Mouse (Mus musculus) ovary, adult 18-20 months (tissue): ENCODE data around the gene Prickle1.
A peak's percentile ranks its signal among the peaks of the same experiment; 100 is the strongest.

Source experiments
- DNase-seq: peaks from one replicate; pipeline ENCODE4 v3.0.0; 2022; ENCODE audit warnings: low spot score, mixed read lengths

Gene Prickle1

DNA sequence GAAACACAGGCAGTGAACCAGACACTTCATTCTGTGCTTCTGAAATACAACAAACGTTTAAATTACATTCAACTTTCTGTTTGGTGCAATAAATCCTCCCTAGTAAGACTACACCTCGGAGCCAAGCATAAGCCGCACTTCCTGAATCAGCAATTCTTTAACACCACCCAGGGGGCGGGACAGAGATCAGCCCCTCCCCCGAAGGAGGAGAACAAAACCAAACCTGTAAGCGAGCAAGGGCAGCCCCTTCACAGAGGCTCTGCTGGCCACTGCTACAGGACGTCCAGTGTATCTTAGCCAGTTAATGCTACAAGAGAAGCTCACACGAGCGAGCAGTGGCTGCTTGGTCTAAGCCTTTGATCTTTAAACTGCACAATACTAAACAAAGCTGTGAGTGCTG is 43.5 kb downstream of the Prickle1 start:
- DNase-seq, result peak; percentile 74

DNA sequence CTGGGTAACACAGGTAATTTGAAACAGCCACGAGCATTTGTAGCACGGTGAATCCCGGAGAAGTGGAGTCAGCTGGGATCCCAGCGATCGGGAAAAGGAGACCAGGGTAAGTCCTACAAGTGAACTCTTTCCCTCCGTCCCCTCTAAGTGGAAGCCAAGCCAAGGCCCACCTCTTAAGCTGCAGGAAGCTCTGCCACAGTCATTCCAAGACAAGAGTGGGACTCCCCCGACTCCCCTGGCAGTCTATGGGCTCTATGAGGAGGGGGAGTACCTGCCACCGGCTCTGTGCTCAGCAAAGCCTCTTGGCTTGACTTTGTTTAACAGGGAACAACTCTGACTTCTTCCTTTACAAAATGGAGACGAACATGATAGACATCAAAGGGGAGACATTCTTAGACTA is 47.4 kb downstream of the Prickle1 start:
- no peak for DNase-seq

DNA sequence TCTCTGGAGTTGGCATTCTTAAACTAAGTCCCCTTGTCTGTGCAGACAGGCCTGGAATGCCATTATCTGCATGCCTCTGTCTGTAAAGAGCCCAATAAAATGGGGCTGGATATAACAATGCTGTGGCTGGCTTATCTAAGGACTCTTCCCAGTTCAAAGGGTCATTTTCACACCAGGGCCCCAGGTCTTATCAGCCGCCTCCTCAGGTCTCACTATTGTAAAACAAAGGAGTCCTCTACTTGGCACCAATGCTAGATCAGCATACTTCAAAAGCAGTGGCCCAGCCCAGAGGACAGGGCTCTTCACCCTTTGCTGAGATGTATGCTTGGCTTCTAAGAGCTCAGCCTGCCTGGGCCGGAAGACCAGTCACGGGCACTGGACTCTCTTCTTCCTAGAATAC is 56.3 kb downstream of the Prickle1 start:
- no peak for DNase-seq

DNA sequence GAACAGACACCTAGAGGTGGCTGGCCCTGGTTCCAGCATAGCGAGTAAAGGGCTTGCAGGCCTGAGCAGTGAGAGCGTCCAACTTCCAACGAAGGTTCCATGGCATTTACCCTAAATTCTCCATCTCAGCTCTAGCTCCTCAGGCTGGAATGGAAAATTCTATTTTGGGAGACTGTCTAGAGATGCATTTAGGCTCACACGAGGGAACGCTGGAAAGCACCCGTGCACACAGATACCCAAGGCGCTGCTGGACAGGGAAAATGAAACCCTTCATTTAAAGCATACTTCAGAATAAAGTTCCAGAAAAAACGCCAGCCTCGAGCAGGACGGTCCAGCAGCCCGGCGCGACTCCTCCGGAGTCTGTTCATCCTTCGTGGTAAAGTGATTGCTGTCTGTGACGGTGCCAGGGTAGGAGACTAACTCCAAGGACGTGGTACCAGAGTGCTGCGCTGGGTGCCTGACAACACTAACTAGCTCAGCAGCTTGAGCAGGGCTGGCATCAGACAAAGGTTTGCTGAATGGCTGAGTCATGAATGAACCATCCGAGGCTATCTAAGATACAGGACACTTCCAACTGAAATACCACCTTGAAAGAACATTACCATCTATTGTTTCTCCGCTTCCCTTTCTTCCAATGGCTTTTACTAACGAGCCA is 57.0 kb downstream of the Prickle1 start:
- DNase-seq, result no peak

DNA sequence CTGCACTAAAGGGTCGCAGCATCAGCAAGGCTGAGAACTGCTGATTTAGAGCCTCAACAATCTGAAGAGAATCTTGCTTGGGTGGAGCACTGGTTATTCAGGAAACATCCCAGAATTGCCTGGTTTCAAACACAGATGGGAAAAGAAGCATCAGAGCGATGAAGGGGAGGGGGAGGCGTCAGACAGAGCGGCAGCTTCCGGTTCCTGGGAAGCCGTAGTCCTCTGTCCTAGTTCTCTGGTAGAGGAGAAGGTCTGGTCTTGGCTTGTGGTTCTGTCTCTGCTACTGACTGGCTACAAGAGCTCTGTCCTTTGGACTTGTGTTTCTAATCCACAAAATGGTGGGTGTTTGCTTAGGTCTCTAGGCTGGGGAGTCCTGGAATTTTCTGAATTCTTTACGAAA is 57.9 kb downstream of the Prickle1 start:
- DNase-seq, result no peak

DNA sequence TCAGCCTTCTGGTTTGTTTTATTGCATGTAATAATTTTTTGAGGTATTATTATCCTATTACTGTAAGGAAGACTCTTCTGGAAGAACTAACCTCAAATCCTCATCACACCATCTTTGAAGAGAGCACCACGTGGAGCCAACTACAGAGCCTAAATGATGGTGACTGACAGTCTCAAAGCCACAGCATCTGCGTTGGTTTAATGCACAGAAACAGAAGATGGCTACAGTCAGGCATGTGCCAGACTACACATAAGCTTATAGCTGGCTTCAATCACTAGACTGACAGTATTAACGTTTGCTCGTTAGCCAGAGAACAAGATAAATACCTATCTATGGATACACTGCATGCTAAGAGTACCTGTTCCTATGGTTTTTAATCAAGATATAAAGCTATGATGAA is 59.5 kb downstream of the Prickle1 start:
- no peak for DNase-seq

DNA sequence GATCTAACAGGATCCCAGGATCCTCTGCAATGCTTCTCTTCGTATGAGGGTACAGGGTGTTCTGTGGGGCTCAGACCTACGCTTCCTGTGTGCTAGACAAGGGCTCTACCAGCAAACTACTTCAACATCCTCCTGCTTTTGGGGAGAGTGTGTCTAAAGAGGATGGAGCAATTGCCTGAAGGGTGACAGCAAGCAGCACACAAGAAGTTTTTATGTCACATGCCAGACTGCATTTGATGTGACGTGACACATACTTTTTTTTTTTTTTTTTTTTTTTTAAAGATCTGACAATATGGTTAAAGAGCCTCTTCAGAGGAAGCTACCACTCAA is 65.0 kb downstream of the Prickle1 start:
- DNase-seq, result no peak

DNA sequence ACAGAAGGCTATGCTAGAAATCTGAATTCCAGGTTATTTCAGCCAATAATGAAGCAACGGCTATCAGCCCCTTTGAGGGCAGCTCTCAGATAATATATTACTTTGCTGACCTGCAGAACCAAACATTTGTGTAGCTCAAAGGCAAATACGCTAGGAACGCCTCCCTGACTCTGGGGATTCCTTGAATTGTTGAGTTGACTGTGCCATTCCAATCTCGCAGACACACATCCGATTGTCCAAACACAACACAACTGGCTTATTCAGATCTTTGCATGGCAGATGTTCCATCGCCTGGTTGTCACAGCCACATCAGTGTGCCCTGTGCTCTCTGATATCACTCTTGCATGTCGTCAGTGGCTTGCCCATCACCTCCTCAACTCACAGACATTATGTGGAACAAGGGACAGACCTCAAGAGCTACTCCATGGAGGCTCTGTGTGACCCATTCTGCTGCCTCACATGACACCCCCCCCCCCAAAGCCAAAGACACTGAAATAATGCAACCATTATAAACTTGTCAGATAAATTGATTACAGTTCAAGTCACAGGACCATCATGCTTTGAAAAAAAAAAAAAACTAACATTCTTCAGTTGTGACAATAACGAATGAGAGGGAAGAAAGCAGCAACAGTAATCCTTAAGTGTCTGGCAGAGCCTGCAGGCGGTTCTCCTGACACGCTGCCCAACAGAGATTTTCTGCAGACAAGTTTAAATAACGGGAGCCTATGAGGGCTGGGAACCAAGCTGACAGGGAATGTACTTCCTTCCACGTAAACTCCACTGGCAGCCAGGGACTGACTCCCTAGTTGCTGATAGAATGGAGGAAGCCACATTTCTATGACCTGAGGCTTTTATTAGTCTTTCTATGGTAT is 65.6 kb downstream of the Prickle1 start:
- no peak for DNase-seq

DNA sequence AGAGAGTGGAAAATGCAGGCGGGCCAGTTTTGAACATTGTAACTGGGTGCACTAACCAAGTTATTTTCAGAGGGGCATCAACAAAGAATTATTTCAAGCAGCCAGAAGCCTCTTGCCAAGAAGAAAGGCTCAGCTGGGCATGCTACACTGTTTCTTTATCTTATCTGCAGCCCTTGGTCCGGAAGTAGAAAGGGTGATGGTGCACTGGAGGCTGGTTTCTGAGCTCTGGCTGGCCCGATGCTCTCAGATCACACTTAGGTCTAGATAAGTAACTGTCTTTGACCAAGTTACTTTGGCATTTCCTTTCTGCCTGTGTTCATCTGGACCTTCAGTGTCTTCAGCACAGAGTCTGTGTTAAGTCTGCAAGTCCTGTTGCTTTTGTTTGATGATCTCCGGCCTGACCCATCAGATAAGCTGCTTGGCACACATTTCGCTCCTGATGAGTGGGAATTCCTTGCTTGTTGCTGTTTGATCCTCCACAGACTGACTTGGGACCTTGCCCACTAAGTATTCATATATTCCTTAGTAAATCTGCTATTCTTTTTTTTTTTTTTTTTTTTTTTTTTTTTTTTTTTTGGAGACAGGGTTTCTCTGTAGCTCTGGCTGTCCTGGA is 70.3 kb downstream of the Prickle1 start:
- DNase-seq, result no peak

DNA sequence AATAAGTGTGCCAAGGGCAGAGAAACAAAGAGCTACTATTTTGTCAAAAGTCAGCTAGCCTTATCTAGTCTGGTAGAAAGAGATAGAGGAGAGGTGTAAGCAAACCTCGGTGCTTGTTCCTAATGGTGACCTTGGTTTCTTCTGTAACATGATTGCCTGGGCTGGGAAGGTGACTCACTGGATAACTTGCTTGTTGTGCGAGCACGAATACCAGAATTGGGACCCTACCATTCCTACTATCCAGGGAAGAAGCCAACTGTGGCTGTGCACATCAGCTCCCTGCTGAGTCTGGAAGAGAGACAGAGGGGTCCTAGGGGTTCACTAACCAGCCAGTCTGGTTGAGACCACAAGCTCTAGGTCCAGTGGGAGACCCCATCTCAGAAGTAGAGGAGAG is 73.9 kb downstream of the Prickle1 start:
- DNase-seq, result no peak

DNA sequence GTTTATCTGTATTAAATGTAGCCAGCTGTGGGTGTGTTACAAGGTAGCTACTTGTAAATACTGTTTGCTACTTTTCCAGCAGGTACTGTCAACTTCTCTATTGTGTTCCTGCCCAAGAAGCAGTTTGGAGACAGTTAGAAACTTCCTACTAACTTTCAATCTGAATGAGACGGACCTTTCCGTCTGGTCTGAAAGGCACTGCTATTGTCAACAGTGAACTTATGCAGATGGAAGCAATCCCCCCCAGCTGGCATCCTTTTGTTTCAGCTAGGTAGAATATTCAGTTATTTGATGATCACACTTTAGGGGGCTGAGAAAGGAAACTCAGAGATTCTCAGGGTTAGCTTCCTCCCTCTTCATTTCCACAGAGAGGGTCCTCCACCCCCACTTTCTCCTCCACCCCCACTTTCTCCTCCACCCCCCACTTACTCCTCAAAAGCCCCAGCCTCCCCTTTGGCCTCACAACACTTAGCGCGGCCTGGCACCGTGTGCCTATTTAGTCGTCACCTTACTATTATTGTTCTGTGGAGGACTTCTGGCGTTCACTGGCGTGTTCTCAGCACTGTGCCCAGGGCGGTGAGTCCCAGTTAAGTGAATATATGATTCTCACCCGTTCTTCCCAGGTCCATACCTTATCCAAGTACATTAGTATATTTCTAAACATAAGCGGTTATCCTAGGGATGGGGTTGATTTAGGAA is 74.5 kb downstream of the Prickle1 start:
- no peak for DNase-seq

DNA sequence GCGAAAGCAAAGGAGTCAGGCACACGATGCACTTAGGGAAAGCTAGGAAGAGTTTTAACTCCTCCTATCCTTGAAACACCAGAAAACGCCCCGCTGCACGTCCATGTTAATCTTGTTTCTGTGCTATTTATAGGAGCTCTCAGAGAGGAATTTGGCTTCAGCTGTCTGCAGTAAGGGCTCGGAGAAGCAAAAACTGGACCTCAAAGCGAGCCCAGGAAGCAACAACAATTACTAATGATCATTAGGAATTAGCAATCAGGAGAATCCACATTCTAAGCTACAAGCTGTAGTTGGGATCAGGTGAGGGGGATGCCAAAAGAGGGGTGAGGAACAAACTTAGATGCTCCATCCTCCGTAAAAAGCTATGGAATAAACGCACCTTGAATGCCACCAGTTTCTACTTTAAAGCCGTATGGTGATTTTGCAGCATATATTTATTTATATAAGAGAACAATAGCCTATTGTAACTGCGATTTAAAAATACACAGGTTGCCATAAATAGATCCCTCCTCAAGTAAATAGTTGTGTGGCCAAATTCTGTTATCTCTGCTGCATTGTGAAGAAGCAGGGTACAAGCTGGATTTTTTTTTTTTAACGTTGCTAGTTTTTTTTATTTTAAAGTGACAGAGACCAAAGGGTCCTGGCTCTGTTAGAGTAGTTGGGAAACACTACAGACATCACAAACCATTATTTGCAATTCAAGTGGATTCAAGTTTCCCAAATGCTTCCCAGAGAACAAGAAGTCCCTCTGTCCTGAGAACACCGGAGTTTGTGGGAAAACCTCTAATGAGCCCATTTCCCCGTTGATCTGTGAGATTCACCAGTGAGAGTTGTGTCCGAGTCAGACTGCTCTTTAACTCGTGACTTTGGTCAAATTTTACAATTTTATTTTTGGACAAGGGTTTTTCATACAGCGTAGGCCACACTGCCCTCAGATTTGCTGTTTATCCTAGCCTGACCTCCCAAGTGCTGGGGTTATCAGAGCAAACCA is 75.6 kb downstream of the Prickle1 start:
- DNase-seq, result no peak

DNA sequence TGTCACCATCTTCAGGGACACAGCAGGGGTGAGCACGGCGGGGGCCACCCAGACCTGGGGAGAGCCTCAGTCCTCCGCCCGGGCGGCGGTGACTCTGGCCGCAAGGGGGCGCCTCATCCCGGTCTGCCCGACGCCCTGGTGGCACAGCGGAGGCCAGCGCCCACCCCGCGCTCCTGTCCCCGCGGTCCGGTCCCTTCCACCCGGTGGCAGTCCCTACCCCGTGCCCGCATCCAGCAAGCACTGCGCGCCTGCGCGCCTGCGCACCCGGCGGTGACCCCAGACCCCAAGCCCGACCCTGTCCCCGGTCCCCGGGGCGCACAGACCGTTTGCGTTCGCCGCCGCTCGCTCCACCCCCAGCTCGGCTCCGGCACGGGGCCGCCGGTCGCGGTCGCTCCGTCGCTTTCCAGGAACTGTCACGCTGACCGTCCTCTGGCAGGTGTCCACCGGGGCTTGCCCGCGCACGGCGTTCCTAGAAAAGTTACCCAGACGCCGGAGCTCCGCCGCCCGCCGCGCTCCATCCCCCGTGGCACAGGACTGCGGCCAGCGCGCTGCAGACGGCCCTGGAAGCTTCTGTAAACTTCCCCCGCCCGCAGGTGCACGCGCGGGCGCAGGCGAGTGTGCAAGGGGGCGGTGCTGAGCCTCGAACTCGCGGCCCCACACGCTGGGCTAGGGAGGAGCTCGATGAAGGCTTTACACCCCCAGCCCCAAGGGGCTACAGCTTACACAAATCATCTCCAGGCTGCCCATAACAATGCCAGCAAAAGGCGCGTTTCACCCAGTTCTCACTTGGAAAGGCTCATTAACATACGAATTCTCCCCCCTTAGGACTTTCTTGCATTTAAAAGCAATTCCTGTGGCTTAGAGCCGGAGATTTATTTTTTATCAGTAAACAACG is 76.5 kb downstream of the Prickle1 start:
- DNase-seq, result peak; percentile 66

DNA sequence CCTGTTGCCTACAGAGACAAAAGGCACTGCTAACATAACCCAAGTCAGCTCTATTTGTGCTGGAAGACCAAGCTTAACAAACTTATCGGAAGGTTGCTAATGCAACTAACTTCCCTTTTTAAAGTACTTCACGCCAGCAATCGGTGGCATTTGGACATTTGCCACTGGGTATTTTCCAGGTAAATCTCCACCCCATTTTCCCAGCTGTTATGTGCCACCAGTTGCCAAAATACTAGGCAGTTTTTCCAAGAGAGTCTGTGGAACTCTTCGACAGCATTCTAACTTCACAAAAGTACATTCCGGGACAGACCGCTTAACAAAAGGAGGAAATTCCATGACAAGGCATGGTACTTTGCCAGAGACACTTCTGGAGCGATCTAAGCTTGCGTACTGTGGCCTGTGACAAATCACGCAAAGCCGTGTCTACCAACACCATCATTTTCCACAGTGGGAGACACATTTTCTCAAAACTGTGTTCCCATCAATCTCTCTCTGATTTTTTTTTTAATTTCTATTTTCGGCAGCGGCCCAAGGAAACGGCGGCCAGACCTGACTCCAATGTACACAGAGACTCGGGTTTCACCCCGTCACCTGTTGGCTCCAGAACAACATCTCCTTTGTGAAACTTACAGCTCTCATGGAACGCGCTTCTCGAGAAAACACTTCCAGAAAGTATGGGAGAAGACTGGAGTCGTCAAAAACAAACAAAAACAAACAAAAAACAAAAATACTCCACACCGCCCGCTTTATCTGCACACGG is 77.4 kb downstream of the Prickle1 start:
- no peak for DNase-seq

DNA sequence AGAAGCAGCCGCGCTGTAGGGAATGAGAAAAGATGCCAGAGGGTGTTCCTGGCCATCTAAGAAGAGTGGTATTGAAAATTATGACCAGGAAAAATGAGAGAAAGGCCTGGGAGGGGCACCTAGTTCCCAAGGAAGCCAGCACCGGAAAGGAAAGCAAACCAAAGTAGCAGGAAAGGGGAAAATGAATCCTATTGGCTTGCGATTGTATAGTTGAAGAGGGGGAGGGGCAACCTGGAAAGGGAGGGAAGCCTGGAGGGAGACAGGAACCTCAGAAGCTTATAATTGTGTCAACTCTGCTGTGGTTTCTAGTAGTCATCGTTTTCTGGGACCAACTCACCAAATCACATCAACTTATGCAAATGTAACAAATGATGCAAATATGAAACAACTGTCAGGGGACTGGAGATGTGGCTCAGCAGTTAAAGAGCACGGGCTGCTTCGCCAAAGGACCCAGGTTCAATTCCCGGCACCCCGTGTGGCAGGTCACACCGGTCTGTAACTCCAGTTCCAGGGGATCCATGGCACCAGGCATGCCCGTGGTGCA is 78.6 kb downstream of the Prickle1 start:
- no peak for DNase-seq

DNA sequence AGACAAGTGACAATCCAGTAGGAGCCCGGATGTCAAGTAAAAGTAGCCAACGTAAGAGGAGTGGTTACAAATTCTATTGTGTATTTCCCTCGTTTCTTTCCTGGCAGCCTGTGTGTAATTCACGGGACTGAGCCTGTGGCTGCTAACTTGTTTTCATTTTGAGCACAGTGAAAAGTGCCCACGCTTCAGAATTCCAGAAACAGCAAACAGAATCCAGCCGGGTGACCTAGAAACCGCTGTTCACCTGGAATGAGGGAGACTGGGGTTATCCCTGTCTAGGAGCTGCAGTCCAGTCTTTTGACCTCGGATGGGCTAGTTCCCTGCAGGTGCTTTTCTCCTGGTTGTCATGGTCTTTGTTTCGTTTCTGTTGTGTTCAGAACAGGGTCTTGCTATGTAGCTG is 80.4 kb downstream of the Prickle1 start:
- no peak for DNase-seq

DNA sequence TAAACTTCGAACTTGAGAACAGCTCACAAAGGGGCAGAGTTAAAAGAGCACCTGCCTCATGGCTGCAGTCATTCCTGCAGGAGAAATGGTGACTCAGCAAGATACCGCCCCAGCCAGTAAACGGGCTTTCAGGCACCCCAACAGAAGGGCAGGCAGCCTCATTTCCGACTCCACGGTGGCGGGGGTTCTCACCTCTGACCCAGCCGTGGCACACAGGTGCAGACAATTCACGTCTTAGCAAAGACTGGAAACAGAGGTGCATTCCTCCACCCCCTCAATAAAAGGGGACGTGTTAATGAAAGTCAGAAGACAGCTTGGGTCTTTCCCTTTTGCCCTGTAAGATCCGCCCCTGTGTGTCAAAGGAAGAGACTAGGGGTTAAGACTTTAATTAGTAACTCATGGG is 81.8 kb downstream of the Prickle1 start:
- no peak for DNase-seq

DNA sequence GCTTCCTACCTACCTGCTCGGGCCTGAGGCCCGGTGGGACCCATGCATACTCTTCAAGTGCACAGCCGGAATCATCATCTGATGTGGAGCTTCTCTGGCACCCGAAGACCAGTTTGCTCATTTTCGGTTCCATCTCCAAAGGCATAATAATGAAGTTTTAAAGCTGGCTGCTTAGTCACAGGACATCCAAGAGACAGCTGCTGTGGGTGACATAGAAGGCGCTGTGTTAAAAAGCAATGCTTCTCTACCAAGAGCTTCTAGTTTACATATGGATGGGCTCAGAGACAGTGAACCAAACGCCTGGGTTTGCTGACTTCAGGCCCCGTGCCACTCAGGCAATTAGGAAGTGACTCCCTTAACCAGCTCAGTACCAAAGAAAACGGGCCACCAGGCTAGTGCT is 83.3 kb downstream of the Prickle1 start:
- DNase-seq, result no peak

DNA sequence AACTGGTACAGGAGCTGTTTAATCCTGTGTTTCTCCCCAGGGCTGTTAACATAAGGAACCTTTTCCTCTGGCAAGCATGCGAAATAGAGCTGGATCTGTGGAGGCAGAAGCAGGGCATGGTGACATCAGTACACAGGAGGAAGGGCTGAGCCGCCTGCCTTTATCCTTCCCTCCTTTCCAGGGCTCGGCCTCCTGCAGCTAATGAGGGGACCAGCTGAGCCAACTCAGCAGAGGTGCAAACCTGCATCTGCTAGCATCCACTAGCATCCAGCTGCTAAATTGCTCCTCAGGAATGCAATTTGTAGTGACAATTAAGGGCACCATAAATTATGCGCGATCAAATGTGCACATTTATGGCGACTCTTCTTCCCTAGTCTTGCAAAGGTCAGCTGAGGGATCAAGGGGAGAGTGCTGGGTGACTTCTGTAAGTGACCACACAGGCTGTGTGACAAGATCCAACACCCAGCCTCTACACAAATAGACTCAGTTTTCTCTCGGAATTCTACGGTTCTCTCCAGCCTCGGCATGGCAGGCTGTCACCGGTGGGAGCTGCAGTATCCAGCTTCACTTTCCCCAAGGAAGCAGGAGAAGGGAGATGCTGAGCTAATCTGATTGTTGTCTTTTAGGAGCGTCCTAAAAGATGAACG is 84.9 kb downstream of the Prickle1 start:
- DNase-seq, result no peak
